Mouse (Mus musculus): ENCODE results near the gene Krt83. TPM values are rescaled to one million over a fixed set of nuclear protein-coding genes. Genes with fewer than 3 reads are reported as not detected.

The Krt83 gene
- not detected for polyA plus RNA-seq (2014; fragmentation: Illumina TruSeq; extraction: RNeasy Lipid Tissue Mini Kit (QIAGEN cat#74804); ENCODE audit: low read depth, low replicate concordance)

DNA sequence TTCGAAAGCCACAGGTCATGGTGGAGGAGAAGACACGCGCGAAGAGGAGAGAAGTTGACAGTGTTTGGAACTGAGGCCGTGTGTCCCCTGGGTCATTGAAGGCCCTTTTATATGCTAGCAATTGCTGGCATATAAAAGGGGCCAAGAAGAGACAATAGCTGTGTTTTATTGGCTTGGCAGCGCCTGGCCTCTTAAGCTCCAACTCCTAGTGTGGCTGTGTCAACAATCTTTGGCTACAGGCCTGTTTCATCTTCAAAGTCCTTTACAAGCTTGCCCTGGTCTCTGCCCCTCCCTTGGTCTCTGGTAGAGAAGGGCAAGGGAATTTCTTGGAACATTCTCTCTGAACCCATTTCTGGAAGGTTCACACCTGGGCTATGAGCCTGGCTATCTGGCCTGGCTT lies at the start of gene Krt83:
Gene Krt83 (minus strand): TSS at position 82 of the 400 bp plus-strand sequence.

DNA sequence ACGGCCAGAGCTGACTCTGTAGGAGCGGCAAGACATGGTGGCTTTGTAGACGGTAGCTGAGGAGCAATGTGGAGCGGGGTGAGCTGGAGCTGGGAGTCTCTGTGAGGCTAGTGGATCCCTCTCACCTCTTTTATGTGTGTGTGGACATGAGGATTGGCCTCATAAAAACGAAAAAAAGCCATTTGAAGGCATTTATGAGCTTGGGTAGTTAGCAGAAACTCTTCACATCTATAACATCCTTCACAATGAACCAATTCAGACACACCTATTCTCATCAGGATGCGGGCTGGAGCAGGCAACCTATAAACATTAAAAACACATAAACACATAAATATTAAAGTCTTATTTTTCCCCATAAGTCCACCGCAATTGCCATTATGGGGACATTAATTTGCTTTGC lies 41.4 kb upstream of the Krt83 start, which contains the start of gene Krt84:
Gene Krt84 (minus strand): TSS at position 101 of the 400 bp plus-strand sequence.

DNA sequence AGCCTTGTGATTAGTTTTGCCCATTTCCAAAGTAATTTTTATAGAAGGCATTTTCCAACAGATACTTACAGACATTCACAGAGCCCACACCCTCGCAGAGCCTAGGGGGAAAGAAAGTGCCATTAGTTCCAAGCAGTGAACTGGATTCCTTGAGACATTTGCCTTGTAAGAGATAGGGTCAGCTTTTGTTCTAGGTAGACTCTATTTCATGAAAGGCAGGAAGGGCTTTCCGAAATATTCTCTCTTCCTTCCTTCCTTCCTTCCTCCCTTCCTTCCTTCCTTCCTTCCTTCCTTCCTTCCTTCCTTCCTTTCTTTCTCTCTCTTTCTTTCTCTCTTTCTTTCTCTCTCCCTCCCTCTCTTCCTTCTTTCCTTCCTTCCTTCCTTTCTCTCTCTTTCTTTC lies 25.8 kb upstream of the Krt83 start, which contains the start of gene Gm49425:
Gene Gm49425 (minus strand): TSS at position 101 of the 400 bp plus-strand sequence.

DNA sequence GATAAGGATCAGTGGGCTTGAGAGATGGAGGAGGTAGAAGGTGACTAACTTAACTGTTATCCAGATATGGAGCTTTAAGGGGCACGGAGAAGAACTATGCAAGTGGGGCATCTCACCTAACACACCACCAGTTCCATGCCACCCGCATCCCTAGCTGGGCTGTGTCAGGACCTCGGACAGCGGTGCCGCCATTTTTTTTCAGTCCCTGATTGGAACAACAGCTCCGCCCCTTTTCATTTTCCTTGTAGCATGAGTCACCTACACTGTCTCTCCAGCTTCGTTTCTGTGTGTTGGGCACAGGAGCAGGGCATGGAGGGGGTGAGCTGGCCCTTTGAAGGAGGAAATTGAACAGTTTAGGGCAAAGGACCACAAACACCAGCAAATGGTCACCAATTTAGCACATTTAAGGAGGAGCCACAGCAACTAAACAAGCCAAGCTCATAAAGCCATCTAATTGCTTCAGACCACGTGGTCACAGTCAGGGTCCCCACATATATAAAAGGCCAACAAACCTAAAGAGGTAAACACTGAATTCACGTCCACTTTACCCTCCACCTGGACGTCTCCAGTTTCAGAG lies 18.3 kb downstream of the Krt83 start, which contains the start of gene Krt86:
Gene Krt86 (plus strand): TSS at position 527 of the 577 bp plus-strand sequence.

DNA sequence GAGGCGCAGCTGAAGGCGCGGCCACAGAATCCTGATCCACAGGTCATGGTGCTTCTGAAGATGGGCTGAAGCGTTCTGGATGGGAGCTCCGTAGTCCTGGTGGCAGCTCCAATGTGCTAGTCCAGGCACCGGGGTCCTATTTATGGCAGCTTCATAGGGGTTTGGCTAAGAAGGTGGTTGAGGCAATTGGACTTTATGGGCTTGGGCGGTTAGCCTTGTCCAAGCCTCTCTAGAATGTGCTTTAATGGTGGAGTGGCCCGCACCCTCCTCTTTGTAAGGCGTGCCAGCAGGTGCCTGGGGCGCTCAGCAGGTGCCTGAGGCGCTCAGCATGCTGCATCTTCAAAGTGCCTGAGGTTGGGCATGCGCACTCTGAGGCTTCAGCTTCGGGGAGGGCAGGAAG lies 27.7 kb downstream of the Krt83 start, which contains the start of gene Krt81:
Gene Krt81 (minus strand): TSS at position 101 of the 400 bp plus-strand sequence.

DNA sequence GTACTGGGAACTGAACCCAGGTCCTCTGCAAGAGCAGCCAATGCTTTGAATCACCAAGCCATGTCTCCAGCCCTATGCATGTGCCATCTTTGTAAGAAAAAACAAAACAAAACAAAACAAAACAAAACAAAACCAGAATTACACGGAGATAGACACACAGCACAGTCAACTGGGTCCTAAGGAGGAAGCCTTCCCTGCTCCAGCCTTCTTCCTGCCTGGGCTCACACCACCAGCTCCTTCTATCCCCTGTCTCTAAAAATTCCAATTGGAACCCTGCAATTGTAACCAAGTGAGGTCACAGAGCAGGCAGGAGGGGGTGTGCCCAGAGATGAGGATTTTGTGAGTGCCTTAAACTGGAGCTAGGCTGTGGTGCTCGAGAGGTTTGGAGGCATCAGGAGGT lies 43.9 kb downstream of the Krt83 start, which contains the start of gene Krt88:
Gene Krt88 (plus strand): TSS at position 301 of the 400 bp plus-strand sequence.

DNA sequence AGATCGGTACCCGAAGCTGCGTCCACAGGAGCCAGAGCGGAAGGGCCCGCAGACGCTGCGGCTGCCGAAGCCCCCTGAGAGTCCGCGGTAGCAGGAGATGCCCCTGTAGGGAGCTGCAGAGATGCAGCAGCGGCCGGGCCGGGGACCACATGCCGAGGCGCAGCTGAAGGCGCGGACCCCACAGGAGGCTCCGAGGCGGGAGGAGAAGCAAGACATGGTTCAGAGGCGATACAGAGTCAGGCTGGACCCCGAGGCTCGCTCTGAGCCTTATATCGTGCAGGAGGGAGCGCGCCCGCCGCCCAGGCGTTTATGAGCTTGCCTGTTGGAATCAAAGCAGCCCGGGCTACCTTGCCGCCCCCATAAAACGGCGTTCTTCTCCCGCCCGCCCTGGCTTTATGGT lies 52.8 kb downstream of the Krt83 start, which contains the start of gene Krt87:
Gene Krt87 (minus strand): TSS at position 250 of the 400 bp plus-strand sequence.

Other genes starting within 250 kb of the Krt83 start
- gene Nr4a1, start 237.2 kb downstream of the Krt83 start, polyA plus RNA-seq (2014; fragmentation: Illumina TruSeq; extraction: RNeasy Lipid Tissue Mini Kit (QIAGEN cat#74804); ENCODE audit: low read depth, low replicate concordance) = 58.5 TPM
- 19.5 TPM for gene Atg101, start 207.2 kb downstream of the Krt83 start, polyA plus RNA-seq (2014; fragmentation: Illumina TruSeq; extraction: RNeasy Lipid Tissue Mini Kit (QIAGEN cat#74804); ENCODE audit: low read depth, low replicate concordance)
- 1.1 TPM for gene 6030408B16Rik, start 198.3 kb downstream of the Krt83 start, polyA plus RNA-seq (2014; fragmentation: Illumina TruSeq; extraction: RNeasy Lipid Tissue Mini Kit (QIAGEN cat#74804); ENCODE audit: low read depth, low replicate concordance)
- gene Krt80, start 121.3 kb downstream of the Krt83 start, polyA plus RNA-seq (2014; fragmentation: Illumina TruSeq; extraction: RNeasy Lipid Tissue Mini Kit (QIAGEN cat#74804); ENCODE audit: low read depth, low replicate concordance) = 1.9 TPM
- 2.1 TPM for gene Krt7, start 80.5 kb downstream of the Krt83 start, polyA plus RNA-seq (2014; fragmentation: Illumina TruSeq; extraction: RNeasy Lipid Tissue Mini Kit (QIAGEN cat#74804); ENCODE audit: low read depth, low replicate concordance)
- not detected for gene Krt87, start 52.7 kb downstream of the Krt83 start, polyA plus RNA-seq (2014; fragmentation: Illumina TruSeq; extraction: RNeasy Lipid Tissue Mini Kit (QIAGEN cat#74804); ENCODE audit: low read depth, low replicate concordance)
- gene Krt88, start 43.8 kb downstream of the Krt83 start, polyA plus RNA-seq (2014; fragmentation: Illumina TruSeq; extraction: RNeasy Lipid Tissue Mini Kit (QIAGEN cat#74804); ENCODE audit: low read depth, low replicate concordance) = not detected
- not detected for gene Krt81, start 27.8 kb downstream of the Krt83 start, polyA plus RNA-seq (2014; fragmentation: Illumina TruSeq; extraction: RNeasy Lipid Tissue Mini Kit (QIAGEN cat#74804); ENCODE audit: low read depth, low replicate concordance)
- gene Krt86, start 18.0 kb downstream of the Krt83 start, polyA plus RNA-seq (2014; fragmentation: Illumina TruSeq; extraction: RNeasy Lipid Tissue Mini Kit (QIAGEN cat#74804); ENCODE audit: low read depth, low replicate concordance) = not detected
- not detected for gene Gm49425, start 25.7 kb upstream of the Krt83 start, polyA plus RNA-seq (2014; fragmentation: Illumina TruSeq; extraction: RNeasy Lipid Tissue Mini Kit (QIAGEN cat#74804); ENCODE audit: low read depth, low replicate concordance)
- gene Krt84, start 41.3 kb upstream of the Krt83 start, polyA plus RNA-seq (2014; fragmentation: Illumina TruSeq; extraction: RNeasy Lipid Tissue Mini Kit (QIAGEN cat#74804); ENCODE audit: low read depth, low replicate concordance) = not detected
- not detected for gene Krt82, start 59.2 kb upstream of the Krt83 start, polyA plus RNA-seq (2014; fragmentation: Illumina TruSeq; extraction: RNeasy Lipid Tissue Mini Kit (QIAGEN cat#74804); ENCODE audit: low read depth, low replicate concordance)
- not detected for gene Krt90, start 71.4 kb upstream of the Krt83 start, polyA plus RNA-seq (2014; fragmentation: Illumina TruSeq; extraction: RNeasy Lipid Tissue Mini Kit (QIAGEN cat#74804); ENCODE audit: low read depth, low replicate concordance)
- not detected for gene Krt75, start 82.4 kb upstream of the Krt83 start, polyA plus RNA-seq (2014; fragmentation: Illumina TruSeq; extraction: RNeasy Lipid Tissue Mini Kit (QIAGEN cat#74804); ENCODE audit: low read depth, low replicate concordance)
- not detected for gene Gm5414, start 136.7 kb upstream of the Krt83 start, polyA plus RNA-seq (2014; fragmentation: Illumina TruSeq; extraction: RNeasy Lipid Tissue Mini Kit (QIAGEN cat#74804); ENCODE audit: low read depth, low replicate concordance)
- gene Gm5478, start 155.9 kb upstream of the Krt83 start, polyA plus RNA-seq (2014; fragmentation: Illumina TruSeq; extraction: RNeasy Lipid Tissue Mini Kit (QIAGEN cat#74804); ENCODE audit: low read depth, low replicate concordance) = not detected
- not detected for gene Krt6b, start 188.8 kb upstream of the Krt83 start, polyA plus RNA-seq (2014; fragmentation: Illumina TruSeq; extraction: RNeasy Lipid Tissue Mini Kit (QIAGEN cat#74804); ENCODE audit: low read depth, low replicate concordance)
- not detected for gene Krt6a, start 202.8 kb upstream of the Krt83 start, polyA plus RNA-seq (2014; fragmentation: Illumina TruSeq; extraction: RNeasy Lipid Tissue Mini Kit (QIAGEN cat#74804); ENCODE audit: low read depth, low replicate concordance)
- not detected for gene Krt5, start 221.4 kb upstream of the Krt83 start, polyA plus RNA-seq (2014; fragmentation: Illumina TruSeq; extraction: RNeasy Lipid Tissue Mini Kit (QIAGEN cat#74804); ENCODE audit: low read depth, low replicate concordance)